Mouse (Mus musculus) fibroblast of lung, adult 2 months (primary cell): ENCODE data around the gene Dnaja2.

Source experiments
- DNase-seq: peaks from one replicate; pipeline ENCODE4 v3.0.0-alpha.2; 2011; ENCODE audit warnings: low read depth

Gene Dnaja2

GRCm38 (mm10) chr8:85500460-85500859 lies 54.7 kb downstream of the Dnaja2 start:
- no peak for DNase-seq

DNA sequence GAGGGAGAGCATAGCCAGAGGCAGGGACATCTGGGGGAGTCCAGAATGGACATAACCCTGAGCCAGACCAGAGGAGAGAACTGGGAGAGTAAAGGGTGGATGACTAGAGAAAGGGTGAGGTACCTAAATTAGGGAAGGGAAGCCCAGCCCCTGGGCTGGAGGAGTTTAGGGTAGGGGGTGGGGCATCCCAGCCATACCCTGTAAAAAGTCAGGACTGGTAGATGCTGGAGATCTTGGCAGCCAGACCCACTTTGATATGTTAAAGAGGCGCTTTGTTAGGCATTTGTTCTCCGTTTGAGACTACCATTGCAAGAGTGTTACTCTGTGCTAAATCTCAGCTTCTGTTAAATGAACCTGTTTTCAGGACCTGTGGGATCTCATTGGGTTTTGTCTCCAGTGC lies 56.6 kb downstream of the Dnaja2 start:
- no peak for DNase-seq

- DNase-seq: no peak
These were observed 58.4 kb downstream of the Dnaja2 start for GRCm38 (mm10) chr8:85496778-85497177.

DNA sequence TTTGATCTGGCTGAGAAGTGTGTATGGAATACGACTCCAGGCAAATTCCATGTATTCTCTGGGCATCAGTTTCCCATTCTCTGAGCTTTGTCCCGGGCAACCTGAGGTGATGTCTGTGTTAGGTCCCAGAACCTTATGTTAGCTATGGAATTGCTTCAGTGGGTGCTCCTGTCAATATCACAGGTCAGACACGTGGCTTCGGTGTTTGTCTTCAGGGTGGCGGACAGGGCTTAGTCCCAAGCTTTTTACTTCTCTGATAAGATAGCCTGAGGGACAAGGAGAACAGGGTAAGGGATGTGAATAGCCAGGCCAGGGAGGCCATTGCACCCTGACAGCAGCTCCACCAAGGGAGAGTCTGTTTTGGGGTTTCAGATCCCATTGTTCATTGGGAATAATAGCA lies 59.0 kb downstream of the Dnaja2 start:
- no peak for DNase-seq

DNA sequence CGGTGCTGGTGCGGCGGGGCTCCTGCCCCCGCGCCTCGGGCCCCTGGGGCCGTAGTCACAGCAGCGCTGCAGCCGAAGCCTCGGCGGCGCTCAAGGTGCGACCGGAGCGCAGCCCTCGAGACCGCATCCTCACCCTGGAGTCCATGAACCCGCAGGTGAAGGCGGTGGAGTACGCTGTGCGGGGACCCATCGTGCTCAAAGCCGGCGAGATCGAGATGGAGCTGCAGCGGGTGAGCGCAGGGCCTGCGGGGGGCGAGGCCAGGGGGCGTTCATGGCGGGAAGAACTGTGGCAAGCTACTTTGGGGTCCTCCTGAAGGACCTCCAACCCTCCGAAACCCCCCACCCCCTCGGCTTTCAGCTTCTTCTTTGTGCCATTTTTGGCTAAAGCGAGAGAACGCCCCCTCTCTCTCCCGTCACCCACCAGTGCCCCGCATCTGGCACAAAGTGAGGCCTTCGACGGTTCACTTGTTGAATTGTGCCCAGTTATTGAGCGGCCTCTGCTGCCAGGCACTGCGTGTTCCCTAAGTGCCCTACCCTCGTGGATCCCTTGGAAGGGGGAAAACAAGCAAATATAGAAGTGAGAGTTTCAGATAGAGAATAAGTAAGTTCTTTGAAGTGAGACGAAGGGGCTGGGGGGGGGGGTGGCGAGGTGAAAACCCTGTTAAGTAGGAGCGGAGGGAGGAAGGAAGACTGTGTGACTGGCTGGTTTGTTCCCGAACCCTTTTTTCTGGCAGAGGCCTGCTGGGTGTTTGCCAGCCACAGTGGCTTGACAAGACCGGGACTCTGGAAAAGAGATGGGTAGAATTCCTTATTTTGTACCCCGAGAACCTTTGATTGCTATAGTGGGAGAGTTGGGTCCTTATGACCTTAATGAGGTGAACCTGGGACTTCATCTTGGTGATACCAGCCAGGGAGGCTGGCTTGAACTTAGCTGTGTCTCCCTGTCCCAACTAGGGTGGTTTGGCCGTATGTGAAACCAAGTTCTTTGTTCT lies 61.9 kb downstream of the Dnaja2 start:
- no peak for DNase-seq

GRCm38 (mm10) chr8:85492125-85492875 lies 62.8 kb downstream of the Dnaja2 start, which contains the start of gene Gpt2:
Gene Gpt2 (plus strand): TSS chr8:85492576.
- DNase-seq: peak; percentile 87

GRCm38 (mm10) chr8:85489546-85489945 lies 65.6 kb downstream of the Dnaja2 start:
- no peak for DNase-seq

GRCm38 (mm10) chr8:85488631-85489030 lies 66.5 kb downstream of the Dnaja2 start:
- DNase-seq: peak; percentile 27

GRCm38 (mm10) chr8:85487906-85488620 lies 67.1 kb downstream of the Dnaja2 start:
- DNase-seq: no peak
